Mouse (Mus musculus): ENCODE measurements around the gene Il15. TPM values are rescaled to one million over a fixed set of nuclear protein-coding genes. Genes with fewer than 3 reads are reported as not detected.

The Il15 gene
- polyA plus RNA-seq, 1 experiment from 2014 or later, result 27.2 TPM

- H3K36me3 ChIP-seq (ENCODE audit: inconsistent target), result peaks cover 10% of the 10 kb centered on the region; the same call in 1 of the 2 replicates
- no peak overlapping the region for H3K4me3 ChIP-seq (ENCODE audit: inconsistent target)
- H3K79me2 ChIP-seq (ENCODE audit: inconsistent target), result peaks cover 89% of the 10 kb centered on the region
- WGBS (ENCODE audit: missing documents), result 8% methylated on average over 1 of the region's 1 CpGs
- H3K27ac ChIP-seq, result no peak overlapping the region
These were observed 15.4 kb downstream of the Il15 start for GRCm38 (mm10) chr8:82387614-82388013.

- peaks cover 77% of the 10 kb centered on the region for H3K79me2 ChIP-seq (ENCODE audit: inconsistent target)
- H3K4me3 ChIP-seq (ENCODE audit: inconsistent target), result no peak overlapping the region
- no peak overlapping the region for H3K27ac ChIP-seq
These were observed 17.2 kb downstream of the Il15 start for GRCm38 (mm10) chr8:82385867-82386266.

GRCm38 (mm10) chr8:82384458-82385234, 18.4 kb downstream of the Il15 start:
- H3K27ac ChIP-seq, result peak overlapping the region; percentile 88; the same call in 1 of the 2 replicates
- WGBS (ENCODE audit: missing documents), result 82% methylated on average over 9 of the region's 11 CpGs
- no peak overlapping the region for H3K4me3 ChIP-seq (ENCODE audit: inconsistent target)
- H3K36me3 ChIP-seq (ENCODE audit: inconsistent target), result no peaks in the 10 kb centered on the region; the same call in 1 of the 2 replicates
- H3K79me2 ChIP-seq (ENCODE audit: inconsistent target), result peaks cover 77% of the 10 kb centered on the region

More at GRCm38 (mm10) chr8:82385867-82386266, 17.2 kb downstream of the Il15 start:
- no peaks in the 10 kb centered on the region; the same call in 1 of the 2 replicates for H3K36me3 ChIP-seq (ENCODE audit: inconsistent target)

- Histone ChIP-seq H3K36me3 (ENCODE audit: inconsistent target) (peaks cover 13% of the 10 kb centered on the region; the same call in 1 of the 2 replicates), H3K27ac (peak overlapping the region; percentile 88), H3K4me3 (ENCODE audit: inconsistent target) (no peak overlapping the region), H3K79me2 (ENCODE audit: inconsistent target) (peaks cover 77% of the 10 kb centered on the region)
- 5% methylated on average over 3 of the region's 3 CpGs for WGBS (ENCODE audit: missing documents)
These were observed 19.7 kb downstream of the Il15 start for GRCm38 (mm10) chr8:82383346-82383745.

DNA sequence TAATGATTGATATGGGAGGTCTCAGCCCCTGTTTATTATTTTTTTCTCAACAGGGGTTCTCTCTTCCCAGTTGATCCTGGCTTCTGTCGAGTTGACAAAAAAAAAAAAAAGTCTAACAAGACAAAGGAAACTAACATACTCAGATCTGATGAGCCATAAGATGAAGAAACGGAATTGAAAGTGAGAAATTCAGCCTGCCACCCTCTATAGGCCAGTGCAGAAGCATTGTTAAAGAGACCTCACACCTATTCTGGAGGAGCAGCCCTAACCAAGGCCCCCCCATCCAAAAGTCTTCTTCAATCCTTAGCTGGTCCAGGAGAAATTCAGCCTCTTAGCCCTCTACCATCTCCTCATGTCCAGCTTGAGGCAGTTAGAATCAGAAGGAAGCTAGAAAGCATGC, 20.7 kb downstream of the Il15 start:
- 4% methylated on average over 2 of the region's 2 CpGs for WGBS (ENCODE audit: missing documents)
- Histone ChIP-seq H3K27ac (peak overlapping the region; percentile 88), H3K36me3 (ENCODE audit: inconsistent target) (peaks cover 23% of the 10 kb centered on the region), H3K79me2 (ENCODE audit: inconsistent target) (peaks cover 77% of the 10 kb centered on the region), H3K4me3 (ENCODE audit: inconsistent target) (no peak overlapping the region)

GRCm38 (mm10) chr8:82374470-82374869, 28.6 kb downstream of the Il15 start:
- Histone ChIP-seq H3K79me2 (ENCODE audit: inconsistent target) (peaks cover 82% of the 10 kb centered on the region), H3K27ac (peak overlapping the region; percentile 68), H3K4me3 (ENCODE audit: inconsistent target) (no peak overlapping the region), H3K36me3 (ENCODE audit: inconsistent target) (peaks cover 35% of the 10 kb centered on the region)
- WGBS (ENCODE audit: missing documents), result 3% methylated on average over 4 of the region's 4 CpGs

DNA sequence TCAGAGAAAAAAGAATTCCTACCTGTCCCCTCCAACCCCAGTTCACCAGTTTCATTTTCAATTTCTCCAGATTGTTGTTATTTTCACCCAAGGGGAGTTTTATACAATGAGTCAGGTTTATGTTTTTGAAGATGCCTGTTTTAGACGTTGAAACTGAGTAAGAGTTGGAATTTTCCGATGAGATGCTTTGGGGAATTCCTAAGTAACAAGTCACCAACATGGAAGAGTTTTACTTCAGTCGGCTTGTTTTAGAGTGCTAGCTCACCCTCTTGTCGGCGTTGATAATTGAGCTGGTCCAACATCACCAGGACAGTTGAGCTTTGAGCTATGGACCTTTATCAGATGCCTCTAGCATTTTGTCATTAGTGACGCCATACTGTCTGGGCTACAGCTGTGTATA, 30.2 kb downstream of the Il15 start:
- Histone ChIP-seq H3K36me3 (ENCODE audit: inconsistent target) (peaks cover 33% of the 10 kb centered on the region), H3K79me2 (ENCODE audit: inconsistent target) (peaks cover 82% of the 10 kb centered on the region), H3K4me3 (ENCODE audit: inconsistent target) (no peak overlapping the region), H3K27ac (no peak overlapping the region)
- WGBS (ENCODE audit: missing documents), result 83% methylated on average over 6 of the region's 6 CpGs

GRCm38 (mm10) chr8:82370657-82371056, 32.4 kb downstream of the Il15 start:
- Histone ChIP-seq H3K27ac (peak overlapping the region; percentile 63), H3K79me2 (ENCODE audit: inconsistent target) (peaks cover 85% of the 10 kb centered on the region), H3K4me3 (ENCODE audit: inconsistent target) (no peak overlapping the region), H3K36me3 (ENCODE audit: inconsistent target) (peaks cover 29% of the 10 kb centered on the region)
- WGBS (ENCODE audit: missing documents), result 10% methylated on average over 6 of the region's 6 CpGs

- 100% methylated on average over 1 of the region's 1 CpGs for WGBS (ENCODE audit: missing documents)
- Histone ChIP-seq H3K27ac (no peak overlapping the region), H3K4me3 (ENCODE audit: inconsistent target) (no peak overlapping the region), H3K36me3 (ENCODE audit: inconsistent target) (peaks cover 23% of the 10 kb centered on the region), H3K79me2 (ENCODE audit: inconsistent target) (peaks cover 99% of the 10 kb centered on the region)
These were observed 42.0 kb downstream of the Il15 start for GRCm38 (mm10) chr8:82361061-82361460.

DNA sequence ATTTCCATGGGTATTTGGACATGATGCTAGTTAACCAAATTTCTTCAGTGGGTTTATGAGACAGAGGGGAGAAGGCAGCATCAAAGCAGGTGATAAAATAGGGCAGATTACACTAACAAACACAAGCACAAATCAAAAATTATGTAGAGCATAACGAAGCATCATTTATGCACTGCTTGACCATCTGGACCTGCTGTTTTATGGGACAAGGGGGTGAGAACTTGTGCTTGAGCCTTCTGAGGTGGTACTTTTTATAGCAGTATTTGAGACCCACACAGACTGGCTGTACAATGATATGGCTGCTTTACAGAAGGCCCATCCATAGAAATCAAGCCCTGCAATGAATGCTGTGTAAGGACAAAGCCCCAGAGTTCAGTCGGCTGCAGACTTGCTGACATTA, 46.9 kb downstream of the Il15 start:
- peaks cover 92% of the 10 kb centered on the region for H3K79me2 ChIP-seq (ENCODE audit: inconsistent target)
- 100% methylated on average over 2 of the region's 2 CpGs for WGBS (ENCODE audit: missing documents)
- no peak overlapping the region for H3K27ac ChIP-seq
- H3K4me3 ChIP-seq (ENCODE audit: inconsistent target), result no peak overlapping the region
- H3K36me3 ChIP-seq (ENCODE audit: inconsistent target), result peaks cover 30% of the 10 kb centered on the region

DNA sequence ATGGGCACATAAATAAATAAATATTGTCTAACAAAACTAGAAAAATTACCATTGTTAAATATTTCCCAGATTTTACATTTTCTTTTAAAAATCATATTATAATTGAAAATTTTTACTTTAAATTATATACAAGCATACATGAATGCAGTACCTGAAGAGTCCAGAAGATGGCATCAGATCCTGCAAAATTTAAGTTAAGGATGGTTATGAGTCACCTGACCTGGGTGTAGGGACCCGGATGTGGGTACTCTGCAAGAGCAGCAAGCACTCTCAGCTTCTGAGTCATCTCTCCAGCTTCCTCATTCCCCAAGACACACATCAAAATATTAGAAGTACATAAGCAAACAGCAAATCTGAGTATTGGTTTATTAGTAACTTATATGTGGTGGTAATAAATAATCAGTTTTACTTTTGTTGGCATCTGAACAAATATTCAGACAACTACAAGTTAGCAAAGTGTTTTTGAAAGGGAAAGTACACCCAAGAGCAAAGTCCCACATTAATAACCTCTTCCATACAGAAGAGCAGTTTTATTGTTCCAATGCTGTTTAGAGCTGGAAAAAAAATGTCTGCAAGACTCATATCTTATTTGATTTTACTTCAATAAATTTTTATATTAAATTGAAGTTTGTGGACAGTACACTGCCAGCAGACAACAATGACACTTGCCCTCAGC, 51.6 kb downstream of the Il15 start:
- peaks cover 92% of the 10 kb centered on the region for H3K79me2 ChIP-seq (ENCODE audit: inconsistent target)
- H3K4me3 ChIP-seq (ENCODE audit: inconsistent target), result no peak overlapping the region
- H3K36me3 ChIP-seq (ENCODE audit: inconsistent target), result peaks cover 46% of the 10 kb centered on the region
- no peak overlapping the region for H3K27ac ChIP-seq
- 38% methylated on average over 1 of the region's 1 CpGs for WGBS (ENCODE audit: missing documents)

DNA sequence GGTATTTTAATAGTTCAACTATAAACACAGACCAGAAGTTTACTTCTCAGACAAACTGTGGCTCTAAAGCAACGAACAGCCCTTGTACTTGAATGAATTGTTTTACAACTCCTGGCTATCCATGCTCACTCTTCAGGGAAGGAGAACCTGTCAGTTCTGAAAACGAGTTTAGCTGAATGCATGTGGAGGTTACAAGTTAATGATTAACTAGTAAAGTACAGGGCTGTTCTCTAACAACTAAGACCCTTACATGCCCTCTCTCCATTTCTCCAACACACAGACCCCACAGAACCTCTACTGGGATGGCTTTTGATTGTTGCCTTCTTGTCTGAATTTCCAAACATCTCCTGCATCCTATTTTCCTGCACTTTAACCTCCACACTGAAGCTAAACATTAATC, 53.7 kb downstream of the Il15 start:
- Histone ChIP-seq H3K36me3 (ENCODE audit: inconsistent target) (peaks cover 60% of the 10 kb centered on the region), H3K4me3 (ENCODE audit: inconsistent target) (no peak overlapping the region), H3K79me2 (ENCODE audit: inconsistent target) (peaks cover 71% of the 10 kb centered on the region), H3K27ac (no peak overlapping the region)
- 89% methylated on average over 2 of the region's 2 CpGs for WGBS (ENCODE audit: missing documents)

DNA sequence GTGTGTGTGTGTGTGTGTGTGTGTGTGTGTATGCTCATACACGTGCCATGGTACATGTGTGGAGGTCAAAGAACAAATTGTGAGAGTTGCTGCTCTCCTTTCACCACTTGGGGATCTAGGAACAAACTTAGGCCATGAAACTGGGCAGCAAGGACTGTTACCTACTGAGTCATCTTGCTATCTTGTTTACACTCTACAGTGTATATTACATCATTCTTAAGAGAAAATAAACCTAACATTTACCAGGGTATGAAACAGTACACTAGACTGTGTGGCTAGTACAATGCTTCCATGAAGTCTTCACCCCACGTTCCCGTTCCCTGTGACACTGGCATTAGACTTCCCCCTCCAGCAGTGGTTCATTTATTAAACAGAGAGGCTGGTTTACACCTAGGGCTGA, 56.5 kb downstream of the Il15 start:
- H3K27ac ChIP-seq, result no peak overlapping the region
- H3K36me3 ChIP-seq (ENCODE audit: inconsistent target), result peaks cover 80% of the 10 kb centered on the region
- WGBS (ENCODE audit: missing documents), result 100% methylated on average over 2 of the region's 3 CpGs
- peaks cover 48% of the 10 kb centered on the region for H3K79me2 ChIP-seq (ENCODE audit: inconsistent target)
- no peak overlapping the region for H3K4me3 ChIP-seq (ENCODE audit: inconsistent target)

- 94% methylated on average over 8 of the region's 8 CpGs for WGBS (ENCODE audit: missing documents)
- Histone ChIP-seq H3K4me3 (ENCODE audit: inconsistent target) (no peak overlapping the region), H3K36me3 (ENCODE audit: inconsistent target) (peaks cover 46% of the 10 kb centered on the region), H3K27ac (no peak overlapping the region), H3K79me2 (ENCODE audit: inconsistent target) (no peaks in the 10 kb centered on the region)
These were observed 71.3 kb downstream of the Il15 start for GRCm38 (mm10) chr8:82331675-82332234.

Measured in macrophage (primary cell).